Mouse (Mus musculus) ES-Bruce4 (cell line): ENCODE measurements around the gene Vamp4.

Experiments
- CTCF ChIP-seq: IDR thresholded peaks from one replicate; pipeline ENCODE4 v1.8.1; 2011; ENCODE audit warnings: low read depth, low read length
- POLR2A ChIP-seq: IDR thresholded peaks from one replicate; pipeline ENCODE4 v1.8.1; 2011; ENCODE audit warnings: low read length; ENCODE audit not compliant: insufficient read depth

DNA sequence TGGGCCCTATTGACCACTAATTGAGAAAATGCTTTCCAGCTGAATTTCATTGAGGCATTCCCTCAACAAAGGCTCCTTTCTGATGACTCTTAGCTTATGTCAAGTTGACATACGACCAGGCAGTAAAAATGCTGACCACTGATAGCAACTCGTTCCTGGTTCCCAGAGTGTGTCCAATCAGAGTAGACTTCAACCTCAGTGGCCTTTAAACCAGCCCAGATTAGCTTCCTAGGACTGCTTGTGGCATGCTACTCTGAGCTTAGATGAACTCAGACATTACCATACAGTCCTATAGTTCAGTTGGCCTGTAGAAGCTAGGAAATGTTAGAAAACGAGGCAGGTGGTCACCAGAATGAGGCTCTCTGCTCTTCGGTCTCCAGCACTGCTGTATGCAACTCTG, 38.0 kb upstream of the Vamp4 start:
- TF ChIP-seq CTCF (no peak), POLR2A (no peak)
